Mouse (Mus musculus): ENCODE results near the gene Tenm2. TPM values are rescaled to one million over a fixed set of nuclear protein-coding genes. Genes with fewer than 3 reads are reported as not detected.
A peak's percentile ranks its signal among the peaks of the same experiment; 100 is the strongest.

Tenm2 gene
- polyA plus RNA-seq, 1 experiment from 2014 or later = 2.8 TPM

DNA sequence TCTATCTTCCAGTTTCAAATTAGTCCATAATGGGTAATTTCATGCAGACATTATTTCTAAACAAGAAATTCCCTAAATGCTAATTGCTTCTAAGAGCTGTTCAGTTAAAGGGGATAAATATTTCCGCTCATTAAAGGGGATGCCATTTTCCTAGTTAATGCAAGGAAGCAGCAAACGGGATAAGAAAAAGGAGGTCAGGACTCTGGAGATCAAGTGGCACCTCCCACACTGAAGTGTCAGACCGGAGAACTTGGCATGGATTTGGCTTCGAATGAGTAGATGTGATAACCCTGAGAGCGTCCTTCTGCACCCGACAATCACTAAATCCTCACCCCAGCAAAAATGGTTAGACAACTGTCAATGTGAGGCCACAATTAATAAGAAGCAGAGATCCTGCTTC, 781.7 kb downstream of the Tenm2 start:
- Histone ChIP-seq H3K27ac (ENCODE audit: low read length) (no peak overlapping the region), H3K4me1 (ENCODE audit: control insufficient read depth, insufficient read depth, low read length) (no peaks in the 10 kb centered on the region), H3K9ac (replicated peaks; ENCODE audit: low read depth, low read length) (no peak overlapping the region), H3K4me2 (replicated peaks; ENCODE audit: low read depth, low read length) (no peak overlapping the region), H3K27me3 (ENCODE audit: control insufficient read depth, insufficient read depth, low read length) (no peaks in the 10 kb centered on the region), H3K36me3 (ENCODE audit: control insufficient read depth, insufficient read depth, low read length) (no peaks in the 10 kb centered on the region), H3K4me3 (ENCODE audit: low read depth, low read length) (no peak overlapping the region), H3K9me3 (ENCODE audit: control insufficient read depth, low read depth, low read length) (no peaks in the 10 kb centered on the region)
- no peak for ATAC-seq (ENCODE audit: insufficient number of reproducible peaks, insufficient read depth, low FRiP score, low read depth)
- WGBS = 83% methylated on average over 6 of the region's 6 CpGs

DNA sequence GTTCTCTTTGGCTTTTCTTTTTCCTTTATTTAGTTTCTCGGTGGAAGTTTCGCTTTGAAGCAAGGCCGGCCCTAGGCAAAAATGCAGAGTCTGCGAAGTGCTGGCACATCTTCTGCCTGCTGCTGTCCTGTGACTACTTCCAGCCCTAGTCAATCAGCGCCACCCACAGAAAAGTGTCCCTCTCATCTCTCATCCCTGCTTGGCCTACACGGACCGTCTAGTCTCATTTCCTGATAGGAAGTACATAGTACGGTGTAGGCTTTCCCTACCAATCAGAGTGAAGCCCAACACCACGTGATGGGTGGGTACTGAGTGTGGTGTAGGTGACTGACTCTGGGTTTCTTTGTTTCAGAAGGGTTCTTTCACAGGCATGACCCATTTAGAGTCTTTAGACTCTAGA, 783.3 kb downstream of the Tenm2 start:
- H3K36me3 ChIP-seq (ENCODE audit: control insufficient read depth, insufficient read depth, low read length) = no peaks in the 10 kb centered on the region
- no peak overlapping the region for H3K4me3 ChIP-seq (ENCODE audit: low read depth, low read length)
- H3K9ac ChIP-seq (replicated peaks; ENCODE audit: low read depth, low read length) = no peak overlapping the region
- H3K27me3 ChIP-seq (ENCODE audit: control insufficient read depth, insufficient read depth, low read length) = no peaks in the 10 kb centered on the region
- no peaks in the 10 kb centered on the region for H3K4me1 ChIP-seq (ENCODE audit: control insufficient read depth, insufficient read depth, low read length)
- H3K4me2 ChIP-seq (replicated peaks; ENCODE audit: low read depth, low read length) = no peak overlapping the region
- H3K9me3 ChIP-seq (ENCODE audit: control insufficient read depth, low read depth, low read length) = no peaks in the 10 kb centered on the region
- H3K27ac ChIP-seq (ENCODE audit: low read length) = no peak overlapping the region
- 77% methylated on average over 9 of the region's 9 CpGs for WGBS
- ATAC-seq (ENCODE audit: insufficient number of reproducible peaks, insufficient read depth, low FRiP score, low read depth) = no peak

DNA sequence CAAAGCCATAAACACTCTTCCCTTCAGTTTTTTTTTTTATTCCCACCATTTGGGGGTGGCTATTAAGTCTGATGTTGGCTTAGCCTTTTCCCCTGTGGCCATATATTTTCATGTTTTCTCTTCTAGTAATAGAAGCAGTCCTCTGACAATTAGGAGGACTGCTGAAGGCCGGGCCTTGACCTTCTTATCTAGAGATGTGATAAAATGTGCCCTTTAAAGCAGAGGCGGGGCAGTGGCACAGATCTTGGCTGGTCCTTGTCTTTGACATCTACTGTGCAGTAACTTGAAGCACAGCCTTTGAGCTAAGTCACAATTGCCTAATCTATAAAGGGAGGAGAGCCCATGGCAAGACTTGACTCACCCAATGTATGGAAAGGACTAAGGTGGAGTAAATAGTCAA, 789.4 kb downstream of the Tenm2 start:
- H3K9ac ChIP-seq (replicated peaks; ENCODE audit: low read depth, low read length) = no peak overlapping the region
- H3K4me2 ChIP-seq (replicated peaks; ENCODE audit: low read depth, low read length) = no peak overlapping the region
- H3K27ac ChIP-seq (ENCODE audit: low read length) = no peak overlapping the region
- no peak overlapping the region for H3K4me3 ChIP-seq (ENCODE audit: low read depth, low read length)
- H3K4me1 ChIP-seq (ENCODE audit: control insufficient read depth, insufficient read depth, low read length) = no peaks in the 10 kb centered on the region
- H3K9me3 ChIP-seq (ENCODE audit: control insufficient read depth, low read depth, low read length) = no peaks in the 10 kb centered on the region
- no peaks in the 10 kb centered on the region for H3K36me3 ChIP-seq (ENCODE audit: control insufficient read depth, insufficient read depth, low read length)
- 70% methylated on average over 2 of the region's 2 CpGs for WGBS
- ATAC-seq (ENCODE audit: insufficient number of reproducible peaks, insufficient read depth, low FRiP score, low read depth) = no peak
- no peaks in the 10 kb centered on the region for H3K27me3 ChIP-seq (ENCODE audit: control insufficient read depth, insufficient read depth, low read length)

DNA sequence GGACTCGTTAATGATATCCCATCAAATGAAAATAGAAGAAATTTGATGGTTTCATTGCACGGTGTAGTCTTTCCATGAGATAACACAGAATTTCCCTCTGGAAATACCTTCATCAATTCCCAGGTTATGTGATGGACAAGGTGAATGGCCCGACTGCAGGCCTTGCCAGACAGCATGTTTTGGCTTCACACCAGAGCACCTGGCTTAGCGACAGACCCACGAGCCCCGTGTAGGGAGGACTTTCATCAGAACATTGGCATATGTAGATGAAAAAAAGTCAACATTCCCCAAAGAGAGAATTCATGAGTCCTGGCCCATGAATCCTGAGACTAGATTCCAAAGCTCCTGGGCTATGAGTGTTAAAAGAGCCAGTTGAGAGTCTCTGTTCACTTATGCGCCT, 791.9 kb downstream of the Tenm2 start:
- H3K9ac ChIP-seq (replicated peaks; ENCODE audit: low read depth, low read length) = no peak overlapping the region
- ATAC-seq (ENCODE audit: insufficient number of reproducible peaks, insufficient read depth, low FRiP score, low read depth) = no peak
- no peak overlapping the region for H3K4me2 ChIP-seq (replicated peaks; ENCODE audit: low read depth, low read length)
- no peaks in the 10 kb centered on the region for H3K27me3 ChIP-seq (ENCODE audit: control insufficient read depth, insufficient read depth, low read length)
- WGBS = 89% methylated on average over 7 of the region's 7 CpGs
- no peaks in the 10 kb centered on the region for H3K9me3 ChIP-seq (ENCODE audit: control insufficient read depth, low read depth, low read length)
- no peaks in the 10 kb centered on the region for H3K4me1 ChIP-seq (ENCODE audit: control insufficient read depth, insufficient read depth, low read length)
- no peak overlapping the region for H3K4me3 ChIP-seq (ENCODE audit: low read depth, low read length)
- H3K36me3 ChIP-seq (ENCODE audit: control insufficient read depth, insufficient read depth, low read length) = no peaks in the 10 kb centered on the region
- H3K27ac ChIP-seq (ENCODE audit: low read length) = no peak overlapping the region

DNA sequence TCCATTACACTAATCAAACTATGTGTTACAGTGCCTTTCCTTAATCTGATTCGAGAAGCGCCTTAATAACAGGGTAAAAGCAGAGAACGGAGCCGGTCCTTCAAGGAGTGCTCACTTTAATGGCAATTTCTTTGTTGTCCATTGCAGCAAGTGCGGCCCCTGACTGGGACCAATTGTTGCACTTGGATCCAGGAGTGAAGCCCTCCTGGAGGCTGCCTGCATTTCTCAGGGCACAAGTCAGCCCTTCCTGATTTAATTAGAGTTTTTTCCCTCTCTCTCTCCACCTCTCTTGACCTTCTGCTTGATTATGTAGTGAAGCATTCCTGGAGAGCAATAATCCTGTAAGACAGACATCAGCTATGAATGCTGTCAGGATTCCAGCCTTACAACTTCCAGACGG, 794.0 kb downstream of the Tenm2 start:
- 36% methylated on average over 6 of the region's 6 CpGs for WGBS

DNA sequence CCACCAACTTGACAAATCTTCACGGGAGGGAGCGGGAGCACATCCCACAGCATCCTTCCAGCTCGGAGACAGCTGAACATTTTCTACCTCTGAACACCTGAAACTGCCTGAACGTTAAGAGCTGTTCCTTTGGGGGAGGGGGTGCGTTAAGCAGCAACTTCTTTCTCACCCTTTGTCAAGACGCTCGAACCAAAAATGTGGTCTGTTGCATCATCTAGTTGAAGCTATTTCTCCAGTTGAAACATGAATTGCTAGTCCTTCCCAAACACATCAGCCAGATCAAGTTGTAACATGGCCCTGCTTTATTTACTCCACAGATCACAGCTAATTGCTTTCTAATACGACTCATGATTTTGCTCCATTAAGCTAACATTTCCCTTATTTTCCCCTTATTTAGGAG, 799.5 kb downstream of the Tenm2 start:
- Histone ChIP-seq H3K4me2 (replicated peaks; ENCODE audit: low read depth, low read length) (no peak overlapping the region), H3K27me3 (ENCODE audit: control insufficient read depth, insufficient read depth, low read length) (no peaks in the 10 kb centered on the region), H3K27ac (ENCODE audit: low read length) (no peak overlapping the region), H3K36me3 (ENCODE audit: control insufficient read depth, insufficient read depth, low read length) (no peaks in the 10 kb centered on the region), H3K9ac (replicated peaks; ENCODE audit: low read depth, low read length) (no peak overlapping the region), H3K4me3 (ENCODE audit: low read depth, low read length) (no peak overlapping the region), H3K4me1 (ENCODE audit: control insufficient read depth, insufficient read depth, low read length) (no peaks in the 10 kb centered on the region), H3K9me3 (ENCODE audit: control insufficient read depth, low read depth, low read length) (no peaks in the 10 kb centered on the region)
- no peak for ATAC-seq (ENCODE audit: insufficient number of reproducible peaks, insufficient read depth, low FRiP score, low read depth)
- 31% methylated on average over 8 of the region's 8 CpGs for WGBS

More for the DNA sequence above, 794.0 kb downstream of the Tenm2 start:
- H3K4me1 ChIP-seq (ENCODE audit: control insufficient read depth, insufficient read depth, low read length) = no peaks in the 10 kb centered on the region
- no peaks in the 10 kb centered on the region for H3K9me3 ChIP-seq (ENCODE audit: control insufficient read depth, low read depth, low read length)
- no peak overlapping the region for H3K27ac ChIP-seq (ENCODE audit: low read length)
- H3K4me2 ChIP-seq (replicated peaks; ENCODE audit: low read depth, low read length) = no peak overlapping the region
- H3K9ac ChIP-seq (replicated peaks; ENCODE audit: low read depth, low read length) = no peak overlapping the region
- no peaks in the 10 kb centered on the region for H3K36me3 ChIP-seq (ENCODE audit: control insufficient read depth, insufficient read depth, low read length)
- no peak overlapping the region for H3K4me3 ChIP-seq (ENCODE audit: low read depth, low read length)
- ATAC-seq (ENCODE audit: insufficient number of reproducible peaks, insufficient read depth, low FRiP score, low read depth) = no peak
- H3K27me3 ChIP-seq (ENCODE audit: control insufficient read depth, insufficient read depth, low read length) = no peaks in the 10 kb centered on the region

DNA sequence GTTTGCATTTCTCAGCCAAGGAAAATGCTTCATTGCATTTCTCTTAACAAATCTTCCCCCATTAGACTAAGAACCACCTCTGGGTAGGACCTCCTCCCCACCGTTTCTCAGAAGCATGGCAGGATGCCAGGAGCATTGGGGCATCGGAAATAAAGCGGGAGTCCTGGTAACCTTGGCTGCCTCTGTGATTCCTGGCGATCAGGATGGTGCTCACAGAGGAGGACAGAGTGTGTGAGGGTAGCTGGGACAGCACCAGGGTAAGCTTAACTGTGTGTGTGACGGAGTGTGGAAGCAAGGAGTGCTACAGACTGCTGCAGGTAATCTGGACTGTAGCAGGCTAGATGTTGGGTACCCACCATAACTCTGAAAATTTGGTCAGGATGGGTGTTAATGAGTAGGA, 806.8 kb downstream of the Tenm2 start:
- H3K4me3 ChIP-seq (ENCODE audit: low read depth, low read length) = no peak overlapping the region
- H3K27me3 ChIP-seq (ENCODE audit: control insufficient read depth, insufficient read depth, low read length) = no peaks in the 10 kb centered on the region
- H3K27ac ChIP-seq (ENCODE audit: low read length) = no peak overlapping the region
- no peaks in the 10 kb centered on the region for H3K9me3 ChIP-seq (ENCODE audit: control insufficient read depth, low read depth, low read length)
- no peaks in the 10 kb centered on the region for H3K4me1 ChIP-seq (ENCODE audit: control insufficient read depth, insufficient read depth, low read length)
- H3K36me3 ChIP-seq (ENCODE audit: control insufficient read depth, insufficient read depth, low read length) = no peaks in the 10 kb centered on the region
- no peak overlapping the region for H3K4me2 ChIP-seq (replicated peaks; ENCODE audit: low read depth, low read length)
- H3K9ac ChIP-seq (replicated peaks; ENCODE audit: low read depth, low read length) = no peak overlapping the region
- 54% methylated on average over 5 of the region's 5 CpGs for WGBS
- 0 out of 2 replicates have a peak, but pooled peaks have one; percentile 49 for ATAC-seq (ENCODE audit: insufficient number of reproducible peaks, insufficient read depth, low FRiP score, low read depth)

DNA sequence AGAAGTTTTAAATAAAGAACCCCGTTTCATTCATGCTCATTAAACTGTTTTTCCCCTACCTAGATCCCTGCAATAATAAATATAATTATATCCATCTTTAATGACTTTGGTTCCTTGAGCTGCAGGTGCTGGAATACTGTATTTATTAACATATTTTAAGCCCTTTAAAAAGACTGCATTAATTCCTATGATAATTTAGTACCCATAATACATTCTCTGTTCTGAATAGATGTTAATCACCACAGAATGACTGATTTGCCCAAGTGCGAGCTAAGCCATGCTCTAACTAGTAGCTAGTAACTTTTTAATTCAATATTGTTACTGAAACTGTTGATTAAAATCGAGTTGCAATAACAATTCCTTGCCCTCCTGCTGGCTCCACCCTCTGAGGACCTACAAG, 810.8 kb downstream of the Tenm2 start:
- Histone ChIP-seq H3K9ac (replicated peaks; ENCODE audit: low read depth, low read length) (no peak overlapping the region), H3K4me3 (ENCODE audit: low read depth, low read length) (no peak overlapping the region), H3K4me2 (replicated peaks; ENCODE audit: low read depth, low read length) (no peak overlapping the region), H3K27ac (ENCODE audit: low read length) (no peak overlapping the region), H3K36me3 (ENCODE audit: control insufficient read depth, insufficient read depth, low read length) (no peaks in the 10 kb centered on the region), H3K27me3 (ENCODE audit: control insufficient read depth, insufficient read depth, low read length) (no peaks in the 10 kb centered on the region), H3K4me1 (ENCODE audit: control insufficient read depth, insufficient read depth, low read length) (no peaks in the 10 kb centered on the region), H3K9me3 (ENCODE audit: control insufficient read depth, low read depth, low read length) (no peaks in the 10 kb centered on the region)
- WGBS = 73% methylated on average over 3 of the region's 3 CpGs
- ATAC-seq (ENCODE audit: insufficient number of reproducible peaks, insufficient read depth, low FRiP score, low read depth) = no peak

DNA sequence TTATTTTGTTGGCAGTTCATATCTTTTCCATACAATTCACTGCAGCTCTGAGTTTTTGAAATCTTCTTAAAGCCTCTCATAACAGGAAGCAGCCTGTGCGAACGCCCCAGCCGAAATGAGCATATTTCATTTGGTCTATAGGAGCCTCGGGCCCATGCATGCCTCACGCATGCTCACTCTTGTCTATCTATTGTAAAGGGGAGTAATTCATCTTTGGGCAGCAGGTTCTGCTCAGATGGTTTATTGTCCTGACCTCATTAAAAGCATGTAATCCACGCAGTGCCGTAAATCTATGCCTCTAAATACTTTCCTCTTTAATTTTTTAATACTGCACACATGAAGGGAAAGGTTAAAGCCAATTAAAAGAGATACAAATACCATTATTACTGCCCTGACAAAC, 815.7 kb downstream of the Tenm2 start:
- Histone ChIP-seq H3K27me3 (ENCODE audit: control insufficient read depth, insufficient read depth, low read length) (no peaks in the 10 kb centered on the region), H3K4me1 (ENCODE audit: control insufficient read depth, insufficient read depth, low read length) (no peaks in the 10 kb centered on the region), H3K9ac (replicated peaks; ENCODE audit: low read depth, low read length) (no peak overlapping the region), H3K27ac (ENCODE audit: low read length) (no peak overlapping the region), H3K36me3 (ENCODE audit: control insufficient read depth, insufficient read depth, low read length) (no peaks in the 10 kb centered on the region), H3K4me2 (replicated peaks; ENCODE audit: low read depth, low read length) (no peak overlapping the region), H3K4me3 (ENCODE audit: low read depth, low read length) (no peak overlapping the region), H3K9me3 (ENCODE audit: control insufficient read depth, low read depth, low read length) (no peaks in the 10 kb centered on the region)
- WGBS = 72% methylated on average over 7 of the region's 7 CpGs
- no peak for ATAC-seq (ENCODE audit: insufficient number of reproducible peaks, insufficient read depth, low FRiP score, low read depth)

Data from stomach, embryonic 14.5 days (tissue).